Mouse (Mus musculus) monocyte, adult 5-6 weeks (primary cell): ENCODE data around the gene Prmt9. TPM values are rescaled to one million over a fixed set of nuclear protein-coding genes. Genes with fewer than 3 reads are reported as not detected.

ENCODE experiments used
- ATAC-seq: fragments of 153-309, 156-312 bp; replicated peaks from 2 replicates; pipeline ENCODE4 v1.8.0; 2017; ENCODE audit warnings: mild to moderate bottlenecking; ENCODE audit not compliant: low TSS enrichment, insufficient number of reproducible peaks, severe bottlenecking, poor library complexity, low FRiP score
- total RNA-seq: library from RNA; stranded (forward); fragments of 200-1000, 200-491, 200-594 nt; gene quantifications from 3 replicates; pipeline ENCODE4 v1.2.3, GENCODE M21; 2017

Prmt9 gene
- total RNA-seq, 1 experiment from 2014 or later, result 33.2 TPM

DNA sequence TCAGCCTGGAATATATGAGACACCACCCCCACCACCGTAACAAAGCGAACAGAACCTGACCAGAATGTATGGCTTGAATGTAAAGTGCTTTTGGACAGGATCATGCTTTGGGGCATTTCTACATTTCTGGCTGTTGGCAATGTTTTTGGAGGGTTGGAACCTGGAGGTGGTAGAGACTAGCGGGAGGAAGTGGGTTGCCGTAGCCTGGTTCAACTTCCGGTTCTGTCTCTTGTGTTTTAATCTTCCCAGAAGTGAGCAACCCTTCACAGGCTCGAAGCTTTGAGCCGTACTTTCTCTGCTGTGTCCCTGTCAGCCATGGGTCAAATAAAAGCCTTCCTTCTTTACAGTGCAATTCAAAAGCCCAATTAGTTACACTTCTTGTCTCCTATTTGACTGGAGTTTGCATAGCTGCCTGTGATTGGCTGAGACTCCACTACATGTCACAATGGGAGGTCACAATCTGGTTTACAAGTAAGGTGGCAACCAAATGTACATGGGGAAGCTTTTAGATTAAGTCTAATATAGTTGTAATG lies 74.5 kb downstream of the Prmt9 start:
- no peak for ATAC-seq

DNA sequence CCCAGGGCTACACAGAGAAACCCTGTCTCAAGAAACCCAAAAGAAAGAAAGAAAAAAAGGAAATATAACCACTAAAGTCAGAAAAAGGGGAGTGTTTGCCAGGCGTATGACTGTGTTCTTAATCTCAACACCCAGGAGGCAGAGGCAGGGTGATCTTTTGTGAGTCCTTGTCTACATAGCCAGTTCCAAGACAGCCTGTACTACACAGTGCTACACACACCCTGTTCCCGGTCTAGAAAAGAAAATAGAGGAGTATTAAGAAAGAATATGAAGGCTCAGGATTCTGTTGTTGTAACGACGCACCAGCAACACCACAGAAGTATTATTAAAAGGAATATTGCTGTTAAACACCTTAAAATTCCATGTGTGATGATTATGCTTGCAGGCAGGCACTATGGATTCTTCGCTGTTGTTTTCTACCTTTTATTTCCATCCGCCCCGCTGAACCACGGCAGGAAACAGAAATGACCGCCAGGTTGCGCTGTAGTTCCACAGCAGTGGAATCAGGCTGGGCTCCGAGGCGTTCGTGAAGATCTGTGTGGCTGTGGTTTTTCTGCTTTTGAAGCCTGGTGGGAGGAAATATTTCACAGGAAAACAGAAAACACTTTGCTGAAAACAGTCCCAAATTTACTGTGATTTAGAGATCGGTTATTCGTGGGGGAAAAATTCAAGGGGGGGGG lies 80.8 kb downstream of the Prmt9 start:
- ATAC-seq, result peak; percentile 66; the same call in 1 of the 2 replicates

DNA sequence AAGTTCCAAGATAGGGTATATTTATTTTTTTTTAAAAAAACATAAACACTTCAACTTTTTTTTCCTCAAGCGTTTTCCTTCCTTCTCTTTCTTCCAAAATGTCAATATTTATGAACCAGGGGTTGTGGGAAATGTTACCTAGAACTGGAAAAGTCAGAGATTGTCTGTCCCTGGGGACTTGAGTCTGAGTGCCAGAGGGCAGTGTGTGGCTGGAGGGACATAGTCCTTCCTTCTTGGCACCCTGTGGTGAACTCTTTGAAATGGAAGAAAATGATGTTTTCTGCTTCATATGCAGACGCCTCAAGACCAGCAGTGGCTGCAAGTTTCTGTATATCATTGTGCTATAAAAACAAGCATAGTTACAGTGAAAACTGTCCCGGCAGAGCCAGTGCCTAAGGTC lies 81.5 kb downstream of the Prmt9 start:
- no peak for ATAC-seq

Other genes starting within 250 kb of the Prmt9 start
- 6.9 to 51.9 TPM (median 11.5 TPM) in 3 replicates for gene Arhgap10, start 31.4 kb upstream of the Prmt9 start, total RNA-seq
- gene Tmem184c, start 61.3 kb downstream of the Prmt9 start, total RNA-seq, result 24.3 to 31.8 TPM (median 24.7 TPM) in 3 replicates
- gene Ednra, start 175.1 kb downstream of the Prmt9 start, total RNA-seq, result not detected in 3 replicates